Mouse (Mus musculus) stomach, postnatal 0 days (tissue): ENCODE results near the gene Trim16.

Experiments used
- CTCF ChIP-seq: IDR thresholded peaks from 2 replicates; pipeline ENCODE4 v1.5.1; 2016; ENCODE audit warnings: antibody characterized with exemption, low read depth, mild to moderate bottlenecking, moderate library complexity
- EP300 ChIP-seq: optimal IDR thresholded peaks from 2 replicates; pipeline ENCODE3; 2016; ENCODE audit warnings: antibody characterized with exemption

GRCm38 (mm10) chr11:62878728-62879127, 58.7 kb downstream of the Trim16 start:
- TF ChIP-seq CTCF (no peak), EP300 (no peak)
